Mouse (Mus musculus): Measurements from ENCODE around the gene Rab5c.

DNA sequence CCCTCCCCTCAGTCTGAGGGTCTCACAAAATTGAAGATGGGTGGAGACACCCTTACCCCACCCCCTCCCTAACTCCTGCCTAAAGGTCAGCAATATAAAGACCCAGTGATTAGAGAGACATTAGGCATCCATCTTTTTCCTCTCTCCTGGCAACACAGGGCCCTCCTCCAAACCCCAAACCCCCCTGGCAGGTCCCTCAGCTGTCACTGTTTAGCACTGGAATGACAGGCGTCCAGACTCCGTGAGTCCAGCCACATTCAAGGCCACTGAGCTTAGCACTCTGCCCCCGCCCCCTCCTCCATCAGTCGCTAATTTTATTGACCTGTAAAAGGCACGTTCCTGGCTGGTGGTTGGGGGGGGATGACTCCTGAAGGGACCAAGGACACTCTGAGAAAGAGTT lies 44.9 kb downstream of the Rab5c start:
- no peak for TF ChIP-seq CTCF (IDR thresholded peaks at IDR 0.05; ENCODE audit: low read depth)
- TF ChIP-seq EP300 (IDR thresholded peaks at IDR 0.05; ENCODE audit: low read depth) = no peak
